Mouse (Mus musculus): Measurements from ENCODE around the gene Cd160.

The Cd160 gene

DNA sequence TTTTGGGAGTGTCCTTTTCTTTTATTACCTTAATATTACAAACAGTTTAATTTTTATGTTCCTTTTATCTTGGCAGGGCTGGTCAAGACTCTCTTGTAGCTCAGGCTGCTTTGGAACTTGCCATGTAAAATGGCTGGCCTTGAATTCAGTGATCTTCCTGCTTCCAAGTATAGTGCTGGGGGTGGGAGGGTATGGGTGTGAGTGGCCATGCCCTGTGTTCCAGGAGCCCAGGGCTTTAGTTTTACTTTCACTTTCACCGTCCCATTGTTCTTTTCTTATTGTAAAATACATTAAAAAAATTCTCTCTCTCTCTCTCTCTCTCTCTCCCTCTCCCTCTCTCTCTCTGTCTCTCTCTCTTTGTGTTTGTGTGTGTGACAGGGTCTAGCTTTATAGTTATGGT lies 64.6 kb downstream of the Cd160 start:
- intact Hi-C loops (cut with DNase I): no loop called here

DNA sequence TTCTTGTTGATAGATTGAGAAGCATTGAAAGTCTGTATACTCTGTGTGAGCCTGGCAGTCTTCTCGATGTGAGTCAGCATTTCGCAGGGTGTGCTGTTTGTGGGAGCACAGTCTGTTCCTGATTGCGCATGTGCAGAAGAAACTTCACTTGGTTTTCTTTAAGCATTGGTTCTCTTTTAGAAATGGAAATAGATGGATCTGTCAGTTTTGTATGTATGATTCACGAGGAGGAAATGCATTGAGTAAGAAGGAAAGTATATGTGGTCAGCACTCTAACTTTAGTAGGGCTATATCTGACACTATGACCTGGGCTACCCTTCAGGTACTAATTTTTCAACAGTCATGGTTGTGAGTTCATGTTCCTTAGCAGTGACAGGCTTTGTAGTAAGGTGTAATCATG lies 69.5 kb downstream of the Cd160 start:
- intact Hi-C loops (cut with DNase I): no loop called here

DNA sequence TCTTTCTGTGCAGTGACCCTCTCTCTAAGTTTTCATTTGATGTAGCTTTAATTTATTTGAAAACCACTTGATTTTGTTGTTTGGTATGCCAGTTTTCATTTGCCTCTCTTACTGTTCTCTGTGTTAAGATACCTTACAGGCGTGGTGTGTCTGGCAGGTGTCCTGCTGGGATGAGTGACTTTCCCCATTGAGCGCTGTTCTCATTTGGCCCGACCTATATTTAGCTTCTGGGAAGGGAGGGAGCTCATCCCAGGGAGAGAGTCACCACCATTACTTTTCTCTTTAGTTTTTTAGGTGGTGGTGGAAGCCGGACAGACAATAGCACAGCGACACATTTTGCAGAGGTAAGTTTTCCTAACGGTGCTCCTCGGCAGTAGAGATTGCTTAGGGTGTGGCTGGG lies 71.5 kb downstream of the Cd160 start:
- intact Hi-C loops (cut with DNase I): no loop called here

DNA sequence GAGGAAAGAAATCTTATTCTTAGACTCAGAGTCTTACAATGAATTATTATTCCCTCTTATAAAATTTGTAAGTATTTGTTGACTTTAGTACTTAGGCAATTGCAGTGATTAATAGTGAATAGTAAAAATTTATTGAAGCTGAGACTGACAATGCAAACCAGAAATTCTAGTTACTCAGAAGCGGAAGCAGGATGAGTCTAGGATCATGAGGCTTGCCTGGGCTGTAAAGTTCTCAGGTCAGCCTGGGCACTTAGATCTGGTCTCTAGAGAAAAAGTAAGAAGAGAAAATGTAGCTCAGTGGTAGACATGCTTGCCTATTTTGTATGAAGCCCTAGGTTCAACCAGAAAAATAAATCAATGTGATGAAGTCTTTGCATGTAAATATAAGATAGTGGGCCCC lies 73.2 kb downstream of the Cd160 start:
- intact Hi-C loops (cut with DNase I): no loop called here

Data from adrenal gland (tissue).